Mouse (Mus musculus): ENCODE data around the gene Agpat1. TPM values are rescaled to one million over a fixed set of nuclear protein-coding genes. Genes with fewer than 3 reads are reported as not detected.

Gene Agpat1
- polyA plus RNA-seq, 1 experiment from 2014 or later: 27.6 TPM

- no peak for TF ChIP-seq CTCF (IDR thresholded peaks at IDR 0.05; ENCODE audit: low read depth)
- no peak for TF ChIP-seq EP300 (optimal IDR thresholded peaks at IDR 0.05)
- peaks cover 12% of the 10 kb centered on the region for H3K36me3 ChIP-seq (ENCODE audit: control insufficient read depth, insufficient read depth, low read length)
- DNase-seq (ENCODE audit: low spot score) (no peak), ATAC-seq (ENCODE audit: low FRiP score, low TSS enrichment) (peak; percentile 23; the same call in 1 of the 2 replicates)
- H3K27ac ChIP-seq (replicated peaks): peak overlapping the region; percentile 86
- no peaks in the 10 kb centered on the region for H3K9me3 ChIP-seq (ENCODE audit: control insufficient read depth, low read length)
- WGBS: 39% methylated on average over 7 of the region's 7 CpGs
- no peak overlapping the region for H3K4me3 ChIP-seq (ENCODE audit: low read depth, low read length)
- H3K9ac ChIP-seq (ENCODE audit: low read length): peak overlapping the region; percentile 23; the same call in 1 of the 2 replicates
- H3K27me3 ChIP-seq (ENCODE audit: control insufficient read depth, insufficient read depth, low read length): peaks cover 2% of the 10 kb centered on the region; the same call in 1 of the 2 replicates
- 0 out of 2 replicates have a peak overlapping the region, but pooled peaks have one; percentile 11 for H3K4me2 ChIP-seq (replicated peaks; ENCODE audit: low read depth)
- no peaks in the 10 kb centered on the region; the same call in 1 of the 2 replicates for H3K4me1 ChIP-seq (replicated peaks; ENCODE audit: control insufficient read depth, insufficient read depth)
Observed at GRCm38 (mm10) chr17:34655160-34655559, 51.1 kb downstream of the Agpat1 start.

DNA sequence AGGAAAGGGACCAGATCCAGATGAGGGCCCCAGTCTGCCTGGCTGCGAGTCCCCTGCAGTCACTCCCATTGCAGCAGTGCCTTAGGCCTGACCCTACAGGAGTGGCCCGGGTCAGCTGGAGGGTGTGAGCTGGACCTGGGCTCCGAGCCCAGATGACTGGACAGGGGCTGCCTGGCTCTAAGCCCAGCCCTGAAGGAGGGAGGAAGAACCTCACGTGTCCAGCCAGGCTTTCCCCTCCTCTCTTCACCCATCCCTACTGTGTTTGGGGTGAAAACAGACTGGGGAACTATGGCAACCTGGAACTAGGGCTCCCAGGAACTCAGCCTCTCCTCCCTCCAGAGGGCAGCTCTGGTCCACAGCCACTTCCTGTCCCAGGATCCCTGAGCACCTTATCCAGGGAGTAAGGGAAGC, 51.5 kb downstream of the Agpat1 start:
- 21% methylated on average over 3 of the region's 4 CpGs for WGBS
- H3K9ac ChIP-seq (ENCODE audit: low read length): peak overlapping the region; percentile 23; the same call in 1 of the 2 replicates
- H3K4me2 ChIP-seq (replicated peaks; ENCODE audit: low read depth): 0 out of 2 replicates have a peak overlapping the region, but pooled peaks have one; percentile 11
- H3K4me3 ChIP-seq (ENCODE audit: low read depth, low read length): no peak overlapping the region
- H3K4me1 ChIP-seq (replicated peaks; ENCODE audit: control insufficient read depth, insufficient read depth): no peaks in the 10 kb centered on the region; the same call in 1 of the 2 replicates
- DNase-seq (ENCODE audit: low spot score) (peak; percentile 78), ATAC-seq (ENCODE audit: low FRiP score, low TSS enrichment) (peak; percentile 82)
- no peaks in the 10 kb centered on the region for H3K9me3 ChIP-seq (ENCODE audit: control insufficient read depth, low read length)
- TF ChIP-seq EP300 (optimal IDR thresholded peaks at IDR 0.05) (no peak), CTCF (IDR thresholded peaks at IDR 0.05; ENCODE audit: low read depth) (peak; percentile 68)
- peak overlapping the region; percentile 86 for H3K27ac ChIP-seq (replicated peaks)
- H3K36me3 ChIP-seq (ENCODE audit: control insufficient read depth, insufficient read depth, low read length): peaks cover 11% of the 10 kb centered on the region
- H3K27me3 ChIP-seq (ENCODE audit: control insufficient read depth, insufficient read depth, low read length): peaks cover 2% of the 10 kb centered on the region; the same call in 1 of the 2 replicates

- peaks cover 2% of the 10 kb centered on the region; the same call in 1 of the 2 replicates for H3K27me3 ChIP-seq (ENCODE audit: control insufficient read depth, insufficient read depth, low read length)
- no peaks in the 10 kb centered on the region for H3K9me3 ChIP-seq (ENCODE audit: control insufficient read depth, low read length)
- H3K27ac ChIP-seq (replicated peaks): peak overlapping the region; percentile 86; the same call in 1 of the 2 replicates
- H3K4me1 ChIP-seq (replicated peaks; ENCODE audit: control insufficient read depth, insufficient read depth): no peaks in the 10 kb centered on the region; the same call in 1 of the 2 replicates
- DNase-seq (ENCODE audit: low spot score) (peak; percentile 22), ATAC-seq (ENCODE audit: low FRiP score, low TSS enrichment) (no peak)
- TF ChIP-seq CTCF (IDR thresholded peaks at IDR 0.05; ENCODE audit: low read depth) (no peak), EP300 (optimal IDR thresholded peaks at IDR 0.05) (no peak)
- WGBS: 36% methylated on average over 8 of the region's 8 CpGs
- H3K9ac ChIP-seq (ENCODE audit: low read length): no peak overlapping the region; the same call in 1 of the 2 replicates
- no peak overlapping the region for H3K4me2 ChIP-seq (replicated peaks; ENCODE audit: low read depth)
- H3K4me3 ChIP-seq (ENCODE audit: low read depth, low read length): no peak overlapping the region
- H3K36me3 ChIP-seq (ENCODE audit: control insufficient read depth, insufficient read depth, low read length): peaks cover 6% of the 10 kb centered on the region; the same call in 1 of the 2 replicates
Observed at GRCm38 (mm10) chr17:34656666-34657065, 52.6 kb downstream of the Agpat1 start.

GRCm38 (mm10) chr17:34657271-34657670, 53.2 kb downstream of the Agpat1 start:
- Histone ChIP-seq H3K36me3 (ENCODE audit: control insufficient read depth, insufficient read depth, low read length) (peaks cover 6% of the 10 kb centered on the region; the same call in 1 of the 2 replicates), H3K27ac (replicated peaks) (no peak overlapping the region; the same call in 1 of the 2 replicates), H3K9me3 (ENCODE audit: control insufficient read depth, low read length) (no peaks in the 10 kb centered on the region), H3K4me3 (ENCODE audit: low read depth, low read length) (no peak overlapping the region), H3K4me1 (replicated peaks; ENCODE audit: control insufficient read depth, insufficient read depth) (no peaks in the 10 kb centered on the region; the same call in 1 of the 2 replicates), H3K27me3 (ENCODE audit: control insufficient read depth, insufficient read depth, low read length) (peaks cover 2% of the 10 kb centered on the region; the same call in 1 of the 2 replicates), H3K4me2 (replicated peaks; ENCODE audit: low read depth) (no peak overlapping the region), H3K9ac (ENCODE audit: low read length) (no peak overlapping the region)
- DNase-seq (ENCODE audit: low spot score): no peak
- ATAC-seq (ENCODE audit: low FRiP score, low TSS enrichment): no peak
- TF ChIP-seq EP300 (optimal IDR thresholded peaks at IDR 0.05) (no peak), CTCF (IDR thresholded peaks at IDR 0.05; ENCODE audit: low read depth) (no peak)
- WGBS: 31% methylated on average over 2 of the region's 2 CpGs

- Histone ChIP-seq H3K4me1 (replicated peaks; ENCODE audit: control insufficient read depth, insufficient read depth) (no peaks in the 10 kb centered on the region; the same call in 1 of the 2 replicates), H3K4me3 (ENCODE audit: low read depth, low read length) (no peak overlapping the region), H3K27me3 (ENCODE audit: control insufficient read depth, insufficient read depth, low read length) (peaks cover 2% of the 10 kb centered on the region; the same call in 1 of the 2 replicates), H3K27ac (replicated peaks) (no peak overlapping the region), H3K9me3 (ENCODE audit: control insufficient read depth, low read length) (no peaks in the 10 kb centered on the region), H3K9ac (ENCODE audit: low read length) (no peak overlapping the region), H3K36me3 (ENCODE audit: control insufficient read depth, insufficient read depth, low read length) (peaks cover 4% of the 10 kb centered on the region; the same call in 1 of the 2 replicates), H3K4me2 (replicated peaks; ENCODE audit: low read depth) (no peak overlapping the region)
- no peak for DNase-seq (ENCODE audit: low spot score)
- TF ChIP-seq CTCF (IDR thresholded peaks at IDR 0.05; ENCODE audit: low read depth): no peak
- TF ChIP-seq EP300 (optimal IDR thresholded peaks at IDR 0.05): no peak
- WGBS: 79% methylated on average over 2 of the region's 2 CpGs
- no peak for ATAC-seq (ENCODE audit: low FRiP score, low TSS enrichment)
Observed at GRCm38 (mm10) chr17:34658145-34658544, 54.1 kb downstream of the Agpat1 start.

DNA sequence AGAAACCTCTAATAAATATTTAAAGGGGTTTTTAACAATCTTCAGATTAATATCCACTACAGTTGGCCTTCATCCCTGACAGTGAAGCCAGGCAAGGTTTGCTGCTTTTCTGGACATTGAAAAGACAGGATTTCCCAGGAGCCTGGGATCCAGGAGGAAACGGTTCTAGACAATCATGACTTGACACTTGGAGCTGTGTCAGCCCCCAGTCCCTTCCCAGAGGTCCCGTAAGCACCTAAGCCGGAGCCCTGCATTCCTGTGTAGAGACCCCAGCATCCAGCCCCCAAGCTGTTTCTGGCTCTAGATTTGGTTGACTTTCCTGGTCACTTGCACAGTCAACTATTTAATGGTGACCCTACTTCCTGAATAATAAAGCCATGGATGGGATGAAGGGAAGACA, 54.5 kb downstream of the Agpat1 start:
- no peak overlapping the region for H3K9ac ChIP-seq (ENCODE audit: low read length)
- no peaks in the 10 kb centered on the region for H3K9me3 ChIP-seq (ENCODE audit: control insufficient read depth, low read length)
- H3K36me3 ChIP-seq (ENCODE audit: control insufficient read depth, insufficient read depth, low read length): peaks cover 1% of the 10 kb centered on the region; the same call in 1 of the 2 replicates
- ATAC-seq (ENCODE audit: low FRiP score, low TSS enrichment): no peak
- TF ChIP-seq CTCF (IDR thresholded peaks at IDR 0.05; ENCODE audit: low read depth) (no peak), EP300 (optimal IDR thresholded peaks at IDR 0.05) (no peak)
- no peak overlapping the region for H3K27ac ChIP-seq (replicated peaks)
- 90% methylated on average over 3 of the region's 3 CpGs for WGBS
- no peak overlapping the region for H3K4me2 ChIP-seq (replicated peaks; ENCODE audit: low read depth)
- no peaks in the 10 kb centered on the region; the same call in 1 of the 2 replicates for H3K4me1 ChIP-seq (replicated peaks; ENCODE audit: control insufficient read depth, insufficient read depth)
- H3K27me3 ChIP-seq (ENCODE audit: control insufficient read depth, insufficient read depth, low read length): peaks cover 2% of the 10 kb centered on the region; the same call in 1 of the 2 replicates
- no peak overlapping the region for H3K4me3 ChIP-seq (ENCODE audit: low read depth, low read length)
- no peak for DNase-seq (ENCODE audit: low spot score)

Measured in stomach, postnatal 0 days (tissue).